Mouse (Mus musculus) kidney, adult 2 months (tissue): Measurements from ENCODE around the gene Cyp27b1. TPM values are rescaled to one million over a fixed set of nuclear protein-coding genes. Genes with fewer than 3 reads are reported as not detected.

ENCODE experiments used
- DNase-seq: peaks from one replicate; pipeline ENCODE4 v3.0.0; 2021
- H3K27ac ChIP-seq: fragments of 200-500 bp; 2 replicates; pipeline ENCODE4 v1.5.1; 2012; ENCODE audit warnings: low read depth, low read length, control low read depth, inconsistent platforms; ENCODE audit not compliant: insufficient read depth
- H3K27me3 ChIP-seq: fragments of 200-500 bp; replicated peaks from 2 replicates; pipeline ENCODE4 v1.6.1; 2012; ENCODE audit warnings: mild to moderate bottlenecking, moderate library complexity, low read length, inconsistent platforms; ENCODE audit not compliant: control insufficient read depth, insufficient read depth
- H3K36me3 ChIP-seq: fragments of 200-500 bp; 2 replicates; pipeline ENCODE4 v1.6.1; 2012; ENCODE audit warnings: mild to moderate bottlenecking, moderate library complexity, low read length, inconsistent platforms; ENCODE audit not compliant: control insufficient read depth, insufficient read depth
- H3K4me1 ChIP-seq: fragments of 200-500 bp; 2 replicates; pipeline ENCODE4 v1.6.1; 2011; ENCODE audit warnings: low read length; ENCODE audit not compliant: control insufficient read depth, insufficient read depth
- H3K4me3 ChIP-seq: fragments of 200-500 bp; 2 replicates; pipeline ENCODE4 v1.5.1; 2011; ENCODE audit warnings: mild to moderate bottlenecking, low read depth, low read length, control low read depth; ENCODE audit not compliant: insufficient read depth
- CTCF ChIP-seq: fragments of 200-500 bp; conservative IDR thresholded peaks from 2 replicates; pipeline ENCODE4 v1.5.1; 2011; ENCODE audit warnings: low read depth, mild to moderate bottlenecking, control low read depth, low read length, moderate library complexity, mixed read lengths; ENCODE audit not compliant: insufficient read depth, insufficient read length
- POLR2A ChIP-seq: fragments of 200-500 bp; IDR thresholded peaks from one replicate; pipeline ENCODE4 v1.6.1; 2011; ENCODE audit warnings: low read depth, low read length, control low read depth
- WGBS: fragments of 180-500 bp; shearing (Covaris S2); methylation state at CpG from one replicate; pipeline ENCODE4 v1.1.7; 2018; 5-methylcytosine and 5-hydroxymethylcytosine counted together
- polyA plus RNA-seq: library from polyadenylated mRNA; depleted of rRNA; stranded (reverse); fragments of >200 nt; gene quantifications from 2 replicates; pipeline ENCODE4 v1.2.3, GENCODE M21; 2012

The Cyp27b1 gene
- polyA plus RNA-seq, 1 experiment, result 14.3 TPM

GRCm38 (mm10) chr10:127049395-127050118 lies 1.5 kb downstream of the Cyp27b1 start:
- H3K27ac ChIP-seq, result no peak overlapping the region
- TF ChIP-seq POLR2A, result no peak
- TF ChIP-seq CTCF, result peak; percentile 48; the same call in 1 of the 2 replicates
- peak overlapping the region; percentile 19 for H3K4me3 ChIP-seq
- H3K36me3 ChIP-seq, result no peaks in the 10 kb centered on the region
- peak; percentile 55 for DNase-seq
- no peaks in the 10 kb centered on the region for H3K27me3 ChIP-seq
- WGBS, result 2% methylated on average over 29 of the region's 29 CpGs
- H3K4me1 ChIP-seq, result peaks cover 8% of the 10 kb centered on the region; the same call in 1 of the 2 replicates

GRCm38 (mm10) chr10:127050119-127050474 lies 2.0 kb downstream of the Cyp27b1 start:
- DNase-seq, result no peak
- Histone ChIP-seq H3K4me3 (no peak overlapping the region), H3K27me3 (no peaks in the 10 kb centered on the region), H3K36me3 (no peaks in the 10 kb centered on the region), H3K4me1 (peaks cover 8% of the 10 kb centered on the region; the same call in 1 of the 2 replicates), H3K27ac (no peak overlapping the region)
- no peak for TF ChIP-seq POLR2A
- no peak for TF ChIP-seq CTCF
- WGBS, result 15% methylated on average over 10 of the region's 10 CpGs

- TF ChIP-seq CTCF (no peak), POLR2A (no peak)
- no peak for DNase-seq
- no peak overlapping the region for H3K4me3 ChIP-seq
- H3K27ac ChIP-seq, result no peak overlapping the region
- H3K4me1 ChIP-seq, result peaks cover under 1% of the 10 kb centered on the region; the same call in 1 of the 2 replicates
- H3K36me3 ChIP-seq, result peaks cover 2% of the 10 kb centered on the region
- 83% methylated on average over 4 of the region's 4 CpGs for WGBS
- no peaks in the 10 kb centered on the region for H3K27me3 ChIP-seq
Measured at GRCm38 (mm10) chr10:127054646-127055045, 6.6 kb downstream of the Cyp27b1 start.

- 82% methylated on average over 8 of the region's 8 CpGs for WGBS
- H3K36me3 ChIP-seq, result peaks cover 2% of the 10 kb centered on the region
- H3K27me3 ChIP-seq, result no peaks in the 10 kb centered on the region
- H3K27ac ChIP-seq, result no peak overlapping the region
- DNase-seq, result no peak
- TF ChIP-seq CTCF (no peak), POLR2A (no peak)
- no peaks in the 10 kb centered on the region; the same call in 1 of the 2 replicates for H3K4me1 ChIP-seq
- no peak overlapping the region for H3K4me3 ChIP-seq
Measured at GRCm38 (mm10) chr10:127055406-127055805, 7.4 kb downstream of the Cyp27b1 start.

GRCm38 (mm10) chr10:127056490-127056889 lies 8.4 kb downstream of the Cyp27b1 start:
- Histone ChIP-seq H3K27ac (no peak overlapping the region), H3K36me3 (peaks cover 2% of the 10 kb centered on the region), H3K4me1 (no peaks in the 10 kb centered on the region; the same call in 1 of the 2 replicates), H3K4me3 (no peak overlapping the region), H3K27me3 (no peaks in the 10 kb centered on the region)
- no peak for TF ChIP-seq POLR2A
- no peak for TF ChIP-seq CTCF
- WGBS, result 85% methylated on average over 20 of the region's 20 CpGs
- DNase-seq, result no peak

- DNase-seq, result peak; percentile 82
- TF ChIP-seq POLR2A (no peak), CTCF (peak; percentile 89)
- no peaks in the 10 kb centered on the region; the same call in 1 of the 2 replicates for H3K4me1 ChIP-seq
- H3K4me3 ChIP-seq, result no peak overlapping the region
- peaks cover 2% of the 10 kb centered on the region for H3K36me3 ChIP-seq
- H3K27me3 ChIP-seq, result no peaks in the 10 kb centered on the region
- no peak overlapping the region for H3K27ac ChIP-seq
- 3% methylated on average over 9 of the region's 9 CpGs for WGBS
Measured at GRCm38 (mm10) chr10:127058161-127058560, 10.1 kb downstream of the Cyp27b1 start.

- Histone ChIP-seq H3K4me3 (peak overlapping the region; percentile 23), H3K27ac (no peak overlapping the region), H3K27me3 (no peaks in the 10 kb centered on the region), H3K36me3 (peaks cover 2% of the 10 kb centered on the region), H3K4me1 (no peaks in the 10 kb centered on the region; the same call in 1 of the 2 replicates)
- DNase-seq, result no peak
- TF ChIP-seq POLR2A, result no peak
- TF ChIP-seq CTCF, result no peak
- 4% methylated on average over 8 of the region's 8 CpGs for WGBS
Measured at GRCm38 (mm10) chr10:127058708-127059107, 10.7 kb downstream of the Cyp27b1 start.
